Mouse (Mus musculus) Patski (cell line): ENCODE results near the gene Atg13. TPM values are rescaled to one million over a fixed set of nuclear protein-coding genes. Genes with fewer than 3 reads are reported as not detected.

Source experiments
- ATAC-seq: fragments of 100-300 bp; one replicate; pipeline ENCODE4 v1.8.0; 2021
- CTCF ChIA-PET: fragments of 350-600 bp; sonication (Branson Sonifier 250); formaldehyde crosslinking; loops from one replicate; lab custom pipeline; 2022; ENCODE audit warnings: inconsistent platforms; lab: Charles Lee
- POLR2A ChIA-PET: fragments of 350-600 bp; sonication (Branson Sonifier 250); formaldehyde crosslinking; loops from one replicate; lab custom pipeline; 2022; ENCODE audit warnings: antibody characterized with exemption, inconsistent platforms; lab: Charles Lee
- DNase-seq: peaks from one replicate; pipeline ENCODE4 v3.0.0-alpha.2; 2011; ENCODE audit warnings: low read depth, low spot score
- H3K27me3 ChIP-seq: fragments of 371-371 bp; one replicate; pipeline ENCODE4 v1.5.1; 2021
- CTCF ChIP-seq: fragments of 100-300 bp; IDR thresholded peaks from one replicate; pipeline ENCODE4 v1.5.1; 2021
- in situ Hi-C: fragments of 300-500 bp; cut with MboI; formaldehyde crosslinking; loops from 3 replicates; pipeline ENCODE4 v1.11.1; 2018; ENCODE audit warnings: low pct_unique_long_range_greater_than_20kb, mixed read lengths
- polyA plus RNA-seq: library from polyadenylated mRNA; unstranded; gene quantifications from one replicate; pipeline ENCODE4 v1.2.3, GENCODE M21; 2021

The Atg13 gene
- polyA plus RNA-seq, 1 experiment from 2014 or later: 25.3 TPM

- no peak for TF ChIP-seq CTCF
- ATAC-seq (no peak), DNase-seq (no peak)
- POLR2A ChIA-PET: interaction anchor here (0.7 kb wide), 1 partner anchor 202 kb away, joined by 3 read pairs; no protein-coding TSS in a partner anchor
- in situ Hi-C loops: no loop called here
- CTCF ChIA-PET: interaction anchor here (1.2 kb wide), 1 partner anchor 11 kb away, joined by 3 read pairs; no protein-coding TSS in a partner anchor
- no peaks in the 10 kb centered on the region for H3K27me3 ChIP-seq
Measured at GRCm38 (mm10) chr2:91635486-91635885, 74.9 kb downstream of the Atg13 start.

- ChIA-PET POLR2A (no interaction called here), CTCF (no interaction called here)
- in situ Hi-C loops: no loop called here
- DNase-seq (no peak), ATAC-seq (no peak)
- no peak for TF ChIP-seq CTCF
- H3K27me3 ChIP-seq: no peaks in the 10 kb centered on the region
Measured at GRCm38 (mm10) chr2:91634841-91635240, 75.5 kb downstream of the Atg13 start.

GRCm38 (mm10) chr2:91633334-91633977 lies 76.9 kb downstream of the Atg13 start:
- H3K27me3 ChIP-seq: no peaks in the 10 kb centered on the region
- TF ChIP-seq CTCF: no peak
- POLR2A ChIA-PET: no interaction called here
- CTCF ChIA-PET: interaction anchor here (1.1 to 1.2 kb wide), 2 partner anchors 11 to 13 kb away, joined by 3 to 5 read pairs; no protein-coding TSS in a partner anchor
- in situ Hi-C loops: no loop called here
- ATAC-seq (no peak), DNase-seq (no peak)

GRCm38 (mm10) chr2:91632316-91632715 lies 78.1 kb downstream of the Atg13 start:
- ATAC-seq (peak; percentile 48), DNase-seq (no peak)
- no peaks in the 10 kb centered on the region for H3K27me3 ChIP-seq
- in situ Hi-C loops: no loop called here
- TF ChIP-seq CTCF: no peak
- ChIA-PET CTCF (no interaction called here), POLR2A (interaction anchor here (0.9 kb wide), 1 partner anchor 9 kb away, joined by 3 read pairs; no protein-coding TSS in a partner anchor)

DNA sequence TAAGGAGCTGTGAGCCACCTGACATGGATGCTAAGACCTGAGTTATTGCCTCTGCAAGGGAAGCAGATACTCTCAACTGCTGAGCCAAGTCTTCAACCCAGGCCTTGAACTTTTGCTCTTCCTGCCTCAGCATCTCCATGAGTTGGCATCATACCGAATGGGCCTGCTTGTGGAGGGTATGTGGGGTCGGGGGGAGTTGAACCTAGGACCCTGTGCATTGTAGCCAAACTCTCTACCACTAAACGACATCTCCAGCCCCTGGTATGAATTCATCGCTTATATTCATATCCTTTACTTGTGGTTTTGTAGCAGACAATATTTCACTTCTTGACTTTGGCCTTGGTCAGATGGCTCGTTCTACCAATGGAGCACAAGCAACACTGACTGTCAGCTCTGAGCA lies 78.5 kb downstream of the Atg13 start:
- ChIA-PET POLR2A (interaction anchor here (0.9 kb wide), 1 partner anchor 9 kb away, joined by 3 read pairs; no protein-coding TSS in a partner anchor), CTCF (no interaction called here)
- DNase-seq (no peak), ATAC-seq (no peak)
- in situ Hi-C loops: no loop called here
- H3K27me3 ChIP-seq: no peaks in the 10 kb centered on the region
- TF ChIP-seq CTCF: no peak

DNA sequence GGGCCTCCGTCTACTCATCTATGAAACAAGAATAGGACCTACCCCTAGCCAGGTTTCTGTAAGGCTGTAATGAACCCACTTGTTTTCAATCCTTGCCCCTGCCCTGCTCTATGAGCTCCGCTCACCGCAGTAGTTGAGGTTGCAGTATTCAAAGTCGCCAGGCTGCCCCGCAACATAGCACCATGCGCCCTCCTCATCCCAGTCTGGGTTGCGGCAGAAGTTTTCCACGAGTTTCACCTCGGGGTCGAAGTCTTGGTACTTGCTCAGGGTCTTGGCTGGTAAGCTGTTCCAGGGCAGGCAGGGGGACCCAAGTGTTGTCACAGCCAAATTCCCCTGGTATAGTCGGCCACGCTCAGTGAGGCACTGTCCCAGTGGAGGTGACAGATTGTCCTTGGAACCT lies 80.0 kb downstream of the Atg13 start:
- ChIA-PET POLR2A (no interaction called here), CTCF (no interaction called here)
- TF ChIP-seq CTCF: no peak
- ATAC-seq: no peak
- in situ Hi-C loops: no loop called here
- no peaks in the 10 kb centered on the region for H3K27me3 ChIP-seq
- DNase-seq: no peak

GRCm38 (mm10) chr2:91629682-91630081 lies 80.7 kb downstream of the Atg13 start:
- CTCF ChIA-PET: interaction anchor here (1.4 to 1.5 kb wide), 2 partner anchors 12 to 18 kb away, joined by 3 to 4 read pairs; no protein-coding TSS in a partner anchor

DNA sequence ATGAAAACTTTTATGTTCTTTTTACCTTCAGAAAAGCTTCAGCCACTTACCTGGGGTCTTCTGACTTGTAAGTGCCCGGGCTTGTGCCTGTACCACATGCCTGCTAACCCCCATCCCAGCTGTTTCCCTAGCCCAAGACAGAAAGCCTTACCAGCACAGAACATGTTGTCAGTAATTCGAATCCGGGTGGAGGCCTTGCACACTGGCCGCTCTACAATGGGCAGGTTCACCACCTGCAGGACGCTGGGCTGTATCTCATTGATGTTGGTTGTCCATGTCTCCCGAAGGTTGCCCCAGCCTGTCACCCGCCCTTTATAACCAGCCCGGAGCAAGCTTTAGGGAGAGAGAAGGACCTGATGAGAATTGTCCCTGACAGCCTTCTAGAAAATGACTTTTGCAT lies 82.2 kb downstream of the Atg13 start:
- POLR2A ChIA-PET: no interaction called here
- in situ Hi-C loops: no loop called here
- H3K27me3 ChIP-seq: no peaks in the 10 kb centered on the region
- CTCF ChIA-PET: interaction anchor here (1.5 kb wide), 1 partner anchor 10 kb away, joined by 4 read pairs; no protein-coding TSS in a partner anchor
- ATAC-seq: no peak
- TF ChIP-seq CTCF: no peak
- DNase-seq: no peak

More at GRCm38 (mm10) chr2:91629682-91630081, 80.7 kb downstream of the Atg13 start:
- peak; percentile 49 for ATAC-seq
- no peaks in the 10 kb centered on the region for H3K27me3 ChIP-seq
- TF ChIP-seq CTCF: no peak
- in situ Hi-C loops: no loop called here
- POLR2A ChIA-PET: no interaction called here
- no peak for DNase-seq

DNA sequence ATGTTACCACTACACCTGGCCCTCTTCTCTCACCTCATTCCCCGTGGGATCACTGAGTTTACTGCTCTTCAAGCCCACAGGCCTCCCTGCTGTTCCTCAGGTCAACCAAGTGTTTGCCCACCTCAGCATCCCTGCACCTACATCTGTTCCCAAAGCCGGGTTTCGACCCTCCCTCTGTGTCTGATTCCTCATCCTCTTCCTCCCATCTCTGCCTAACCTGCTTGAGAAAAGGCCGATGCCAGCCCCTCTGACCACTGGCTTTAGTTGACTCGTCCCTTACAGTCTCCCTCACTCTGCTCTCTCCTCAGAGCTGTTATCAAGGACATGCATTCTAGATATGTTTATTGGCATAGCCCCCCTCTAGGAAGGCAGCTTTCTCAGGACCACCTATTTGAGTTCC lies 82.9 kb downstream of the Atg13 start:
- ChIA-PET CTCF (no interaction called here), POLR2A (no interaction called here)
- in situ Hi-C loops: no loop called here
- ATAC-seq: no peak
- TF ChIP-seq CTCF: no peak
- no peaks in the 10 kb centered on the region for H3K27me3 ChIP-seq
- no peak for DNase-seq

Other genes with a start within 250 kb of the Atg13 start
- gene Ckap5, start 183.8 kb downstream of the Atg13 start, polyA plus RNA-seq: 58.1 TPM
- gene F2, start 74.2 kb downstream of the Atg13 start, polyA plus RNA-seq: not detected
- gene Zfp408, start 60.8 kb downstream of the Atg13 start, polyA plus RNA-seq: 15.2 TPM
- 80.1 TPM for gene Arhgap1, start 60.7 kb downstream of the Atg13 start, polyA plus RNA-seq
- 11.4 TPM for gene Harbi1, start 276 bp upstream of the Atg13 start, polyA plus RNA-seq
- 27.5 TPM for gene Ambra1, start 19.6 kb upstream of the Atg13 start, polyA plus RNA-seq
- not detected for gene Chrm4, start 216.7 kb upstream of the Atg13 start, polyA plus RNA-seq
- 0.13 TPM for gene Mdk, start 221.7 kb upstream of the Atg13 start, polyA plus RNA-seq
- gene Gm9821, start 235.1 kb upstream of the Atg13 start, polyA plus RNA-seq: 0.69 TPM